Mouse (Mus musculus): ENCODE results near the gene Fam189b. TPM values are rescaled to one million over a fixed set of nuclear protein-coding genes. Genes with fewer than 3 reads are reported as not detected.

Fam189b gene
- polyA plus RNA-seq, 1 experiment from 2014 or later: 2.4 TPM

GRCm38 (mm10) chr3:89178107-89178385, 4.9 kb upstream of the Fam189b start:
- Histone ChIP-seq H3K27me3 (ENCODE audit: control insufficient read depth, insufficient read depth, low read depth, low read length) (no peaks in the 10 kb centered on the region), H3K9ac (ENCODE audit: low read depth, low read length) (peak overlapping the region; percentile 72), H3K9me3 (replicated peaks; ENCODE audit: control insufficient read depth, low read length) (no peaks in the 10 kb centered on the region), H3K4me2 (ENCODE audit: low read depth, low read length) (peak overlapping the region; percentile 87), H3K4me3 (ENCODE audit: low read depth, low read length) (peak overlapping the region; percentile 82), H3K36me3 (ENCODE audit: control insufficient read depth, insufficient read depth) (peaks cover 42% of the 10 kb centered on the region), H3K27ac (ENCODE audit: low read length) (peak overlapping the region; percentile 47), H3K4me1 (ENCODE audit: control insufficient read depth, low read depth, low read length) (peaks cover 25% of the 10 kb centered on the region)
- ATAC-seq (ENCODE audit: low read depth): no peak
- WGBS (ENCODE audit: insufficient replicate concordance): 3% methylated on average over 6 of the region's 6 CpGs

- Histone ChIP-seq H3K4me3 (ENCODE audit: low read depth, low read length) (peak overlapping the region; percentile 82; the same call in 1 of the 2 replicates), H3K9ac (ENCODE audit: low read depth, low read length) (no peak overlapping the region), H3K27me3 (ENCODE audit: control insufficient read depth, insufficient read depth, low read depth, low read length) (no peaks in the 10 kb centered on the region), H3K27ac (ENCODE audit: low read length) (no peak overlapping the region), H3K4me1 (ENCODE audit: control insufficient read depth, low read depth, low read length) (peaks cover 31% of the 10 kb centered on the region), H3K4me2 (ENCODE audit: low read depth, low read length) (peak overlapping the region; percentile 87; the same call in 1 of the 2 replicates), H3K9me3 (replicated peaks; ENCODE audit: control insufficient read depth, low read length) (no peaks in the 10 kb centered on the region), H3K36me3 (ENCODE audit: control insufficient read depth, insufficient read depth) (peaks cover 32% of the 10 kb centered on the region)
- ATAC-seq (ENCODE audit: low read depth): no peak
- 79% methylated on average over 11 of the region's 11 CpGs for WGBS (ENCODE audit: insufficient replicate concordance)
These were observed 3.9 kb upstream of the Fam189b start for GRCm38 (mm10) chr3:89179056-89179455.

- H3K4me1 ChIP-seq (ENCODE audit: control insufficient read depth, low read depth, low read length): peaks cover 31% of the 10 kb centered on the region
- no peak overlapping the region for H3K9ac ChIP-seq (ENCODE audit: low read depth, low read length)
- WGBS (ENCODE audit: insufficient replicate concordance): 84% methylated on average over 27 of the region's 27 CpGs
- no peak for ATAC-seq (ENCODE audit: low read depth)
- H3K27ac ChIP-seq (ENCODE audit: low read length): no peak overlapping the region
- H3K4me3 ChIP-seq (ENCODE audit: low read depth, low read length): no peak overlapping the region
- H3K4me2 ChIP-seq (ENCODE audit: low read depth, low read length): no peak overlapping the region
- peaks cover 9% of the 10 kb centered on the region; the same call in 1 of the 2 replicates for H3K36me3 ChIP-seq (ENCODE audit: control insufficient read depth, insufficient read depth)
- no peaks in the 10 kb centered on the region for H3K9me3 ChIP-seq (replicated peaks; ENCODE audit: control insufficient read depth, low read length)
- H3K27me3 ChIP-seq (ENCODE audit: control insufficient read depth, insufficient read depth, low read depth, low read length): no peaks in the 10 kb centered on the region
These were observed 1.0 kb upstream of the Fam189b start for GRCm38 (mm10) chr3:89181749-89182500.

GRCm38 (mm10) chr3:89182531-89183057, 349 bp upstream of the Fam189b start:
- ATAC-seq (ENCODE audit: low read depth): no peak
- WGBS (ENCODE audit: insufficient replicate concordance): 28% methylated on average over 7 of the region's 7 CpGs
- no peak overlapping the region; the same call in 1 of the 2 replicates for H3K9ac ChIP-seq (ENCODE audit: low read depth, low read length)

GRCm38 (mm10) chr3:89183959-89184315, 994 bp downstream of the Fam189b start:
- H3K27me3 ChIP-seq (ENCODE audit: control insufficient read depth, insufficient read depth, low read depth, low read length): no peaks in the 10 kb centered on the region
- H3K9me3 ChIP-seq (replicated peaks; ENCODE audit: control insufficient read depth, low read length): no peaks in the 10 kb centered on the region
- ATAC-seq (ENCODE audit: low read depth): no peak
- H3K4me3 ChIP-seq (ENCODE audit: low read depth, low read length): no peak overlapping the region
- H3K9ac ChIP-seq (ENCODE audit: low read depth, low read length): no peak overlapping the region
- H3K4me1 ChIP-seq (ENCODE audit: control insufficient read depth, low read depth, low read length): peaks cover 23% of the 10 kb centered on the region
- WGBS (ENCODE audit: insufficient replicate concordance): 82% methylated on average over 6 of the region's 6 CpGs
- peaks cover 9% of the 10 kb centered on the region; the same call in 1 of the 2 replicates for H3K36me3 ChIP-seq (ENCODE audit: control insufficient read depth, insufficient read depth)
- no peak overlapping the region for H3K4me2 ChIP-seq (ENCODE audit: low read depth, low read length)
- H3K27ac ChIP-seq (ENCODE audit: low read length): no peak overlapping the region

More at GRCm38 (mm10) chr3:89182531-89183057, 349 bp upstream of the Fam189b start:
- H3K4me3 ChIP-seq (ENCODE audit: low read depth, low read length): peak overlapping the region; percentile 61
- H3K27me3 ChIP-seq (ENCODE audit: control insufficient read depth, insufficient read depth, low read depth, low read length): no peaks in the 10 kb centered on the region
- peak overlapping the region; percentile 82 for H3K4me2 ChIP-seq (ENCODE audit: low read depth, low read length)
- H3K36me3 ChIP-seq (ENCODE audit: control insufficient read depth, insufficient read depth): peaks cover 9% of the 10 kb centered on the region; the same call in 1 of the 2 replicates
- no peak overlapping the region for H3K27ac ChIP-seq (ENCODE audit: low read length)
- H3K9me3 ChIP-seq (replicated peaks; ENCODE audit: control insufficient read depth, low read length): no peaks in the 10 kb centered on the region
- H3K4me1 ChIP-seq (ENCODE audit: control insufficient read depth, low read depth, low read length): peaks cover 33% of the 10 kb centered on the region

GRCm38 (mm10) chr3:89187197-89187596, 4.3 kb downstream of the Fam189b start:
- Histone ChIP-seq H3K4me3 (ENCODE audit: low read depth, low read length) (no peak overlapping the region), H3K4me1 (ENCODE audit: control insufficient read depth, low read depth, low read length) (peaks cover 17% of the 10 kb centered on the region), H3K27ac (ENCODE audit: low read length) (no peak overlapping the region), H3K4me2 (ENCODE audit: low read depth, low read length) (no peak overlapping the region), H3K9me3 (replicated peaks; ENCODE audit: control insufficient read depth, low read length) (no peaks in the 10 kb centered on the region), H3K9ac (ENCODE audit: low read depth, low read length) (no peak overlapping the region), H3K27me3 (ENCODE audit: control insufficient read depth, insufficient read depth, low read depth, low read length) (no peaks in the 10 kb centered on the region), H3K36me3 (ENCODE audit: control insufficient read depth, insufficient read depth) (no peaks in the 10 kb centered on the region; the same call in 1 of the 2 replicates)
- whole genome bisulfite sequencing (ENCODE audit: insufficient replicate concordance): 45% methylated on average over 23 of the region's 23 CpGs
- ATAC-seq (ENCODE audit: low read depth): no peak

- Histone ChIP-seq H3K27ac (ENCODE audit: low read length) (no peak overlapping the region), H3K36me3 (ENCODE audit: control insufficient read depth, insufficient read depth) (no peaks in the 10 kb centered on the region), H3K4me1 (ENCODE audit: control insufficient read depth, low read depth, low read length) (peaks cover 10% of the 10 kb centered on the region), H3K9me3 (replicated peaks; ENCODE audit: control insufficient read depth, low read length) (no peaks in the 10 kb centered on the region), H3K4me3 (ENCODE audit: low read depth, low read length) (no peak overlapping the region), H3K27me3 (ENCODE audit: control insufficient read depth, insufficient read depth, low read depth, low read length) (no peaks in the 10 kb centered on the region), H3K9ac (ENCODE audit: low read depth, low read length) (no peak overlapping the region), H3K4me2 (ENCODE audit: low read depth, low read length) (no peak overlapping the region)
- 53% methylated on average over 18 of the region's 18 CpGs for WGBS (ENCODE audit: insufficient replicate concordance)
- ATAC-seq (ENCODE audit: low read depth): no peak
These were observed 4.9 kb downstream of the Fam189b start for GRCm38 (mm10) chr3:89187690-89188477.

- peaks cover 4% of the 10 kb centered on the region; the same call in 1 of the 2 replicates for H3K4me1 ChIP-seq (ENCODE audit: control insufficient read depth, low read depth, low read length)
- no peaks in the 10 kb centered on the region for H3K36me3 ChIP-seq (ENCODE audit: control insufficient read depth, insufficient read depth)
- no peak overlapping the region for H3K27ac ChIP-seq (ENCODE audit: low read length)
- no peak overlapping the region for H3K4me2 ChIP-seq (ENCODE audit: low read depth, low read length)
- H3K9me3 ChIP-seq (replicated peaks; ENCODE audit: control insufficient read depth, low read length): no peaks in the 10 kb centered on the region
- ATAC-seq (ENCODE audit: low read depth): no peak
- no peaks in the 10 kb centered on the region for H3K27me3 ChIP-seq (ENCODE audit: control insufficient read depth, insufficient read depth, low read depth, low read length)
- 61% methylated on average over 12 of the region's 12 CpGs for WGBS (ENCODE audit: insufficient replicate concordance)
- H3K4me3 ChIP-seq (ENCODE audit: low read depth, low read length): no peak overlapping the region
- H3K9ac ChIP-seq (ENCODE audit: low read depth, low read length): no peak overlapping the region
These were observed 5.5 kb downstream of the Fam189b start for GRCm38 (mm10) chr3:89188478-89188875.

GRCm38 (mm10) chr3:89190436-89190835, 7.5 kb downstream of the Fam189b start:
- ATAC-seq (ENCODE audit: low read depth): no peak
- H3K36me3 ChIP-seq (ENCODE audit: control insufficient read depth, insufficient read depth): no peaks in the 10 kb centered on the region
- no peaks in the 10 kb centered on the region for H3K9me3 ChIP-seq (replicated peaks; ENCODE audit: control insufficient read depth, low read length)
- no peak overlapping the region for H3K4me3 ChIP-seq (ENCODE audit: low read depth, low read length)
- H3K27me3 ChIP-seq (ENCODE audit: control insufficient read depth, insufficient read depth, low read depth, low read length): no peaks in the 10 kb centered on the region
- H3K4me1 ChIP-seq (ENCODE audit: control insufficient read depth, low read depth, low read length): peaks cover 4% of the 10 kb centered on the region
- no peak overlapping the region for H3K9ac ChIP-seq (ENCODE audit: low read depth, low read length)
- H3K27ac ChIP-seq (ENCODE audit: low read length): no peak overlapping the region
- 12% methylated on average over 8 of the region's 8 CpGs for WGBS (ENCODE audit: insufficient replicate concordance)
- H3K4me2 ChIP-seq (ENCODE audit: low read depth, low read length): no peak overlapping the region
